Mouse (Mus musculus) left cerebral cortex, postnatal 10 days (tissue): Measurements from ENCODE around the gene Fat3. TPM values are rescaled to one million over a fixed set of nuclear protein-coding genes. Genes with fewer than 3 reads are reported as not detected.

ENCODE experiments used
- DNase-seq, 2 experiments: peaks; one replicate each; pipeline ENCODE4 v3.0.0; 2021 to 2022; ENCODE audit warnings: low spot score in 2 of 2, mixed read lengths in 1 of 2; ENCODE audit errors: extremely low spot score in 1 of 2
- intact Hi-C: fragments of 180-260 bp; cut with DNase I; formaldehyde crosslinking; loops from one replicate; pipeline ENCODE4 v1.15.1; 2025
- total RNA-seq, 2 experiments: library from RNA; stranded (reverse); gene quantifications; 2 replicates each; pipeline ENCODE4 v1.2.3; 2021

The Fat3 gene
- 10 to 100 TPM; 60.2 to 68.0 TPM for total RNA-seq

- peak; percentile 10 to 30 for DNase-seq
- intact Hi-C loops, result loop anchor here (10.0 kb wide), 2 partner anchors 386 to 1724 kb away; no protein-coding TSS in a partner anchor
Observed at GRCm38 (mm10) chr9:16501186-16501711, at the start of gene Fat3. TSS of gene Fat3 (minus strand) at chr9:16501285.

- intact Hi-C loops, result no loop called here
- DNase-seq, result no peak
Observed at GRCm38 (mm10) chr9:16532884-16533283, 31.8 kb upstream of the Fat3 start.

GRCm38 (mm10) chr9:16517543-16517942 lies 16.5 kb upstream of the Fat3 start:
- intact Hi-C loops, result no loop called here
- DNase-seq, result no peak

DNA sequence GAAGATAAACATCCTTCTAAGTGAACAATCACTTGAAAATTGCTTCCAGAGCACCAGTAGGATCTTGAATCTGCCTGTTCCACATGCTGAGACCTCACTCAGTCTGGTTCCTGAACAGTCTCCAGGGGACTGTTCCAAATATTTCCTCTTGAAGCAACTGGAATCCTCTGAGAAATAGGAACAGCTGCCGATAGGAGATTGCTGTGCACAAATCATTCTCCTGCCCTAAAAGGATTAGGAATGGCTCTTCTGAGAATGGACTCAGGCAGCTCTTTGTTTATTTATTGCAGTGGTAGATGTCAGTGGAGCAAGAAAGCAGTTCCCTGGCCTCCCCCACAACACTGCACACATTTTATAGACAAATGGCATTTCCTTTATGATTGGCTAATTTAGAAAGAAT lies 10.9 kb upstream of the Fat3 start:
- intact Hi-C loops, result no loop called here
- no peak for DNase-seq

DNA sequence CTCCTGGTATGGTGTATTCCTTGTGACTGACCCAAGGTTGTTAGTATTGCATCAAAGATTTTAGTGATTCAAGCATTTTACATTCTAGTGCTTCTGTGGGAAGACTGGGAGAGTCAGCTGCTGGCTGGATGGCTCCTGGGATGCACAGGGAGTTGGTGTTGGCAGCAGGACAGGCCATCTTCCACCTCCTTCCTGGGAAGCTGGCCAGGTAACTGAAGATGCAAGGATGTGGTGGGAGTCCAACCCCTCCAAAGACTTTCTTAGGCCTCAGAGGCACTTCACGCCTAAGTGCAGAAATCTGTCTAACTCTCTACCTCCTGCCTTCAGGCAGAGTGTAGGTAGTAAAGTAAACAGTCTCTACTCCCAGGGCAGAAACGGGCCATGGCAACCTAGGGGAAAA lies 2.7 kb upstream of the Fat3 start:
- peak in 1 of 2 experiments; percentile 19 for DNase-seq

GRCm38 (mm10) chr9:16502673-16503343 lies 1.7 kb upstream of the Fat3 start:
- DNase-seq, result peak in 1 of 2 experiments; percentile 50
- intact Hi-C loops, result loop anchor here (10.0 kb wide), 2 partner anchors 388 to 1722 kb away; no protein-coding TSS in a partner anchor

More for the DNA sequence above, 2.7 kb upstream of the Fat3 start:
- intact Hi-C loops, result loop anchor here (10.0 kb wide), 2 partner anchors 389 to 1721 kb away; no protein-coding TSS in a partner anchor

DNA sequence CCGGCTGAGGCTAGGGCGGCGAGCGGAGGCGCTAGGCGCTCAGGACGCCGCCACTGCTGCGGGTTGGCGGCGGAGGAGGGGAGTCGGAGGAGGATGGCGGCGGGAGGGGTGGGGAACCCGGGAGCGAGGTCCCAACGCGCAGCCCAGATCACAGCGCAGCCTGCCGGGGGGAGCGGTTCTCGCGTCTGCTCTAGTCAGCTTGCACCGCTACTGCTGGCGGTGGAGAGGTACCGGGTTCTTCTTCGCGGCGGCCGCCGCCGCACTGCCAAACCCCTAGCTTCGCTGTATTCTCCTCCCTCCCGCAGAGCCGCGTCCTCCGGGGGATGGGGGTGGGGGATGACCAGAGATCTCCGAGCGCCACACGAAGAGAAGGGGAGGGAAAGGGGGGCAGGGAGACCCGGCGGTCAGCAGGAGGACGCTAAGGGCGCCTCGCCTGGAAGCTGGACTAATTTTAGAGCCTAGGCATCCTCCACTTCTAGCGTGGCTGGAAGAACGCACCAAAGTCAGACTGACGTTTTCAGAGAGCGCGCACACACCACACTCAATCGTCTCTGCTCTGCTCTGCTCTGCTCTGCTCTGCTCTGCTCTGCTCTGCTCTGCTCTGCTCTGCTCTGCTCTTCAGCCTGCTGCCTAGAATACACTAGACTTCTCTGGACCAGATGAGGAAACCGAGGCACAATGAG lies 1.0 kb upstream of the Fat3 start:
- DNase-seq, result peak; percentile 68 to 84
- intact Hi-C loops, result loop anchor here (10.0 kb wide), 2 partner anchors 387 to 1723 kb away; no protein-coding TSS in a partner anchor

- intact Hi-C loops, result loop anchor here (10.0 kb wide), 2 partner anchors 386 to 1724 kb away; no protein-coding TSS in a partner anchor
- DNase-seq, result peak; percentile 53 to 56
Observed at GRCm38 (mm10) chr9:16500382-16501185, 501 bp downstream of the Fat3 start.

GRCm38 (mm10) chr9:16499621-16500381 lies 1.3 kb downstream of the Fat3 start:
- intact Hi-C loops, result loop anchor here (10.0 kb wide), 2 partner anchors 385 to 1725 kb away; no protein-coding TSS in a partner anchor

GRCm38 (mm10) chr9:16498876-16499275 lies 2.2 kb downstream of the Fat3 start:
- no peak for DNase-seq
- intact Hi-C loops, result no loop called here

More at GRCm38 (mm10) chr9:16499621-16500381, 1.3 kb downstream of the Fat3 start:
- peak; percentile 52 to 81 for DNase-seq

DNA sequence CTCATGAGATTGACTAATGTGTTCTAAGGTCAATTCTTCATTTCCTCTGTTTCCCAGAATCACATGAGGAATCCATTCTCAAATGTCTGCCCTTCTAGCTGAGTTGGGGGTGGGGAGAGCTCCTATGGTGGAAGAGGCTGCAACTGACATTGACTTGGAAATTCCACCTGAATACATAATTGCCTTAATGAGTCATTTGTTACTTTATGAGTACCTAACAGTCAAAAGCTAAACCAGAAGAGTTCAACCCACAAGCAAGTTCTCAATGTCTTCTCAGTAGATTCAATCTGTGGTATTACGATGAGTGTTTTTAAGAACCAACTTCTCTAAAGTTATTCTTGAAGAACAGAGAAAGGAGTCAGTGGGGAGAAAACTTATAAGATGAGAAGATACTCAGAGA lies 3.7 kb downstream of the Fat3 start:
- intact Hi-C loops, result no loop called here
- DNase-seq, result no peak

DNA sequence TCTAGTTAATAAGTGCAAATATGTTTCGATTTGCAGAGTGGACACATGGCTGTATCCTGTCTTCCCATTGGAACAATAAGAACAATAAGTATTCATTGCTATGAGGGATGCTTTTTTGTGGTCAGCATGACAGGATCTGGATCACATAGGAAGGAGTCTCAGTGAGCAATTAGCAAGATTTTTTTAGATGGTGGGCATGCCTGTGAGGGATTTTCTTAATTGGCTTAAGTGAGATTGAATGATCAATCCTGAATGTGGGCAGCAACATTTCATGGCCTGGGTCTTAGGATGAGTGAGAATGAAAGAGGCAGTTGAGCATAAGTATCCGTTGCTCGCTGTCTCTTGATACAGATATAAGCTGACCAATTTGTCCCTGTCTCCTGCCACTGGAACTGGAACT lies 4.8 kb downstream of the Fat3 start:
- DNase-seq, result no peak
- intact Hi-C loops, result no loop called here

DNA sequence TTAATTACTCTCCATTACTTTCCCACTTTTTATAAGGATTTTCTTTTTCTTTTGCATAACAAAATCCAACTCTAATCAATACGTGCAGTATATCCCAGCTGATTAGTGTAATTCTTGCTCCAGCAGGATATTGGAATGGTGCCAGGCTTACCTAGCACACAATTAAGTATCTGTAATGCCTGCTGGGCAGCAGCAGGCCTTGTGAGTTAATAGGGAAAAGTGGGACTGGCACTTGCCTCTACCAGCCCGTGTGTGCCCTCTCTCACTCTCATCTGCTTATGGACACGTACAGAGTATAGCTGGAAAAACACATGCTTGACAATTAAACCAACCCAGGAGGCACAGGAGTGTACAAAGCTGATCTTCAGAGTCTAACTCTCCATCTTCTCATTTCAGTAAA lies 11.4 kb downstream of the Fat3 start:
- intact Hi-C loops, result no loop called here
- DNase-seq, result no peak

DNA sequence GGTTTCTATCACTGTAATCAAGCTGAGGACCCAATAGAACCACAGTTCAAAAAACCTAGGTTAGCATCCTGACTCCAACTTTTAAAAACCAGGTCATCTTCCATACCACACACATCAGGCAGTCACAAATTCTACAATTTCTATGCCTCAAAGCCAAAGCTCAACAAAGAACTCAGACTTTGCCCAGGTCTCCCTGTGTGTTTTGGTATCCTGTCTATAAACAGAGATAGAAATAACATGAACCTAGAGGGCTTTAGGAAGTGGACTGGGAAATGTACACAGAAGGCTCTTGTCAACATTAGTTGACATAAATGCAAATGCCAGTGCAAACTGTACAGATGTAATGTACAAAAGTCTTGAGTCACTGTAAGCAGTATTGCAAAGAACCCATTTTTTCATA lies 13.5 kb downstream of the Fat3 start:
- intact Hi-C loops, result no loop called here
- no peak for DNase-seq

DNA sequence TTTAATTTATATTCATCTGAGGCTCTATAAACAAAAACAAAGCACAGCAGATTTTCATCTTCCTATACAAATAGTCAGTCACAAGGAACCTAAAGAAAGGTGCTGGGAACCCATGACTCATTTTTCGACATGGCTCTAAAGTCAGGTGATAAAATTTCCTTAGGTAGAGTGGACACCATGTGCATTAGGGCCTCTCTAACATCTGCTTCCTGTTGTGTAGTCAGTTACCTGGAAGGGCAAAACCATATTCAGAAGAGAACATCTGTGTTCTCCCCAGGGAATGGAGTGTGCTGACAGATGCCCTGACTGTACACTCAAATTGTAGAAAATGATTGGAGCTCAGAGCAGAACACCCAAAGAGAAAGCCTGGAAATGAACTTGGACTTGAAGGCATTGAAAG lies 14.9 kb downstream of the Fat3 start:
- no peak for DNase-seq
- intact Hi-C loops, result no loop called here

DNA sequence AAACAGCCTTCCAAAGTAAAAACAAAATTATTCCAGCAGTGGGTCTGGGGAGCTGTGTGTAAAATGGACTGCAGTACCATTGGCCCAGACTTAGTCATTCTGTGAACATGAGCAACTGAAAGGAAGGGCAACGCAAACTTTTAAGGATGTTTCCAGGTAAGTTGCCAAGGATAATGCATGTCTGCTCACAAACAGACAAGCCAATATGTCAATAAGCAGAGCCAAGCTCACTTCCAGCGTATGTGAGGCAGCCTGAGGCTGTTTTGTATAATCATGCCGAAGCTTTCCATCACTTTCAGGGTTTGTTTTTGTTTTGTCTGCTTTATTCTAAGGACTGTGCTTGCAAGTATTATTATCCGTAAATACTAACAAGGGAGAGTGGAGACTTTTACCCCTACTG lies 15.9 kb downstream of the Fat3 start:
- DNase-seq, result no peak
- intact Hi-C loops, result no loop called here

DNA sequence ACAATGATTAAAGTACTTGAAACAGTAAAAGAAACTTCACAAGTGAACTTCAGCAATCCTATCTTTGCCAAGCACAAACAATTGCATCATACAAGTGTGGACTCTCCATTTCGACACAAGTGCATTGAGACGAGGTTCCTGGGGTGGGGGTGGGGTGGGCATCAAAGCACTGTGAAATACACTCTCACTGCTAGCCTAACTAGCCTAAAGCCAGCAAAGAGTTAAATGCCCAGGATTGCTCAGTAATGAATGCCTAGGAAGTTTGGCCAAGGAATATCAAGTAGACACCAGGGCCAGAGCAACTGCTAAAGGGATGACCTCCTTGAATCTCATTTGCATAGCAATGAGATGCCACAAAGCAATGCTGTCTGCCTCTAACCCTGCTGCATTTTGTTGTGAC lies 16.3 kb downstream of the Fat3 start:
- peak in 1 of 2 experiments; percentile 18 for DNase-seq
- intact Hi-C loops, result no loop called here

- intact Hi-C loops, result no loop called here
- DNase-seq, result no peak
Observed at GRCm38 (mm10) chr9:16461491-16461890, 39.6 kb downstream of the Fat3 start.
